Mouse (Mus musculus) CH12F3 (cell line): Measurements from ENCODE around the gene Tomm40l.

Experiments
- in situ Hi-C: fragments of 300-500 bp; cut with MboI; formaldehyde crosslinking; loops from 2 replicates; pipeline ENCODE4 v1.14.3; 2020; ENCODE audit warnings: low sequenced_read_pairs

The Tomm40l gene

DNA sequence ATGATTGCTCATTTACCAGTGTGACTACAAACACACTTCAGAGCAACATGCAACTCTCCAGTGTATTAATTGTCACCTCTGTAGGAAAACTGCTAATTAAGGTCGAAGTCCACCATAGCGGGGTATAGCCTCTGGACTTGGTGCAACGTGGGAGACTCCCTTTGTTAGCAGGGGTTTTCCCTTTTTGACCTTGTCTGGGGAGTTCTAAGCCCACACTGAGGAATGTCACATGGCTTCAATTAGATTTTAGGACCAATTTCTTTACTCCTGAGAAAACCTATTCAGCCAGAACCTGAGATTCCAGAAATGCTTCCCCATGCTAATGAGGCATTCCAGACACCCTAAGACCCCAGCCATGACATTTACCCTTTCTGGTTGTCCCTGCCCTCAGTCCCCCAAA is 7.9 kb upstream of the Tomm40l start:
- in situ Hi-C loops, result loop anchor here (10.0 kb wide), 1 partner anchor 335 kb away; no protein-coding TSS in a partner anchor

DNA sequence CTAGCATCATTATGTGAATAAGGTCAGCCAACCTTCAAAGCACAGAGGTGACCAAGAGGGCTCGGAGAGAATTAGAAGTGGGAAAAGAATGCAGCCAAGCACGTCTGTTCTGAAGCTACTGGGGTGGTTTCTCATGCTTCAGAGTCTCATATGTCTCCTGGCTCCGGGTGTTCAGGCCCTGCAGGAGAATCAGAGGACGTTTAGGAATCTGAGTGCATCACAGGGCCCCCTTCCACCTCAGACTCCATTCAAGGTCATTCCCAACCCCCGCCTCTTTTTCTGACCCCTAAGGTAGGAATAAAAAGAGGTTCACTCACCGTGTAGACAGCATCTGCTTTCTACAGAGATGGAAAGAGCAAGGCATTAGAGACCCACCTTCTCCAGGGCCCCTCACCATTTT is 7.4 kb upstream of the Tomm40l start:
- in situ Hi-C loops, result loop anchor here (10.0 kb wide), 1 partner anchor 335 kb away; no protein-coding TSS in a partner anchor

DNA sequence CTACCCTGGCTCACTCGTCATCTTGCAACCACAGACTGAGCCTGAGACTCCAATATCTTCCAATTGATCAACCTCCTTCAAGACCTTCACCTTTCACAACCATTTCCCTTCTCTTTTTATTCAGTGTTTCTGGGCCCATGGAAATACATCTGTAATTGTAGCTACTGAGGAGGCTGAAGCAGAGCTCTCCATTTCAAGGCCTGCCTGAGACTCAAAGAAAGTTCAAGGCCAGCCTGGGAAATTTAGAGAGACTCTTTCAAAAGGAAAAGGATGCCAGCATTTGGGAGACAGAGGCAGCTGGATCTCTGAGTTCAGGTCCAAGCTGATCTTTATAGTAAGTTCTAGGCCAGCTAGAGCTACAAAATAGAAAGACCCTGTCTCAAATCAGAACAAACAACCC is 5.6 kb upstream of the Tomm40l start:
- in situ Hi-C loops, result no loop called here

DNA sequence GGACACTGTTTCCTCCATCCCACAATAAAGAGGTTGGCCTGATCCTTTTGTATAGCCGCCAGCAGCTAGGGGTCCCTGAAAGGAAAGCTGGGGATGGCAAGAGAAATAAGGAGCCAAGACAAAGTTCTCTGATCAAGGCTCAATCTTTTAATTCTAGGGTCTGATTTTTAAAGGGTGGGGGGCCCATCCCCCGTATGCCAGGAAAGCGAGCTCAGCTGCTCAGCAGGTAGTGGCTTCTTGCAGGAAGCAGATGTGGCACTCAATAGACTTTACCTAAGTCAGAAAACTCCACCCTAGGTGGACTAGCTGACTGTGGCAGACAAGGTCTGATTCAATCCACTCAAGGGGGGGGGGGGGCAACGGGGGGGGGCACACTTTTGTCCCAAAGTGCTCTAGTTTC is 4.5 kb upstream of the Tomm40l start:
- in situ Hi-C loops, result no loop called here

DNA sequence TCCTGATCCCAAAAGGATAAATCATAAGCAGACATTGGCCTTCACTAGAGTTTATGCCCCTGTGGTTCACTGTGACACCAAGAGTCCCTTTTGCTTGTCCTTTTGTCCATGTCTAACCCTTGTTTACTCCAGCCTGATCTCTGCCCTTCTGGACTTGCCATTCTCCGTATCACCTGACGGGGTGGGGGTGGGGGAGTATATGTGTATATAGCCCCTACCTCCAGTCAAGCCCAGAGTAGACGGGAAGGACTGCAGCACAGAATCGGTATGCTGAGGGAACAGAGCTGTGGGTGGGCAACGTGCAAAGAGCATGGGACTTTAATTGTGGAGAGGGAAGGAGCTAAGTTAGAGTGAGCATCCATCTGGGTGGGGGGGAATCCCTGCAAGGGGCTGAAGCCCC is 2.5 kb upstream of the Tomm40l start, which contains the start of gene Apoa2:
Gene Apoa2, plus strand, starts transcription at position 198 of the 400 bp plus-strand sequence.
- in situ Hi-C loops, result loop anchor here (5.0 kb wide), 1 partner anchor 93 kb away; no protein-coding TSS in a partner anchor

DNA sequence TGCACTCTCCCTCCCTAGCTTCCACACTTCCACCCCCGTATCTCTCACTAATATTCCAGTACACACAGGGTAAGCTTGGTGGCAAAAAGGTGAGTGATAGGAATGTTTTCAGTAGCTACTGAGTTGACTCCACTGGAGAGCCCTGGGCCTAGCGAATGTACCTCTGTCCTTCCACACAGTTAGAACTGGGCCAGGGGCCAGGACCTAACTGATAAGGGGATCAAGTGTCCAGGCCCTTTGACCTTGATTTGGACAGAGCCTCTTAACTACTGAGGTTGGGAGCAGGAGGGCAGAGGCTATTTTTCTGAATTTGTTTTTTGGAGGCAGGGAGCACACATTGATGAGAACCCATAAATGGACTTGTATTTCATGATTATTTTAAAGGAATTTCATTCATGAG is 1.5 kb upstream of the Tomm40l start:
- in situ Hi-C loops, result loop anchor here (5.0 kb wide), 1 partner anchor 91 kb away; no protein-coding TSS in a partner anchor

DNA sequence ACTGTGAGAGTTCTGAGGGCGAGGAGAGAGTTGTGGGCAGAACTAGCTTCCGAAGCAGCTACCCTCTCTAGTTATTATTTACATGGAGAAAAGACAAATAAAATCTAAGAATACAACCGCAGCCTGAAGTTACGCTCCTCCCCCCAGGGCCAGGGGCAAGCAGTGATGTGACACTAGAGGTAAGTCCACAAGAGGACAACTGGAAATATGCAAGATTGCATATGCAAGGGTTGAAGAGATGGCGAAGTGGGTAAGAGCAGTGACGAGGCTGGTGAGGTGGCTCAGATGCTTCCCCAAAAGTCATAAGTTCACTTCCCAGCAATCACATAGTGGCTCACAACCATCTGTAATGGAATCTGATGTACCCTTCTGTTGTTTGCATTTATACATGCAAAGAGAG is 854 bp upstream of the Tomm40l start:
- in situ Hi-C loops, result loop anchor here (5.0 kb wide), 1 partner anchor 91 kb away; no protein-coding TSS in a partner anchor

DNA sequence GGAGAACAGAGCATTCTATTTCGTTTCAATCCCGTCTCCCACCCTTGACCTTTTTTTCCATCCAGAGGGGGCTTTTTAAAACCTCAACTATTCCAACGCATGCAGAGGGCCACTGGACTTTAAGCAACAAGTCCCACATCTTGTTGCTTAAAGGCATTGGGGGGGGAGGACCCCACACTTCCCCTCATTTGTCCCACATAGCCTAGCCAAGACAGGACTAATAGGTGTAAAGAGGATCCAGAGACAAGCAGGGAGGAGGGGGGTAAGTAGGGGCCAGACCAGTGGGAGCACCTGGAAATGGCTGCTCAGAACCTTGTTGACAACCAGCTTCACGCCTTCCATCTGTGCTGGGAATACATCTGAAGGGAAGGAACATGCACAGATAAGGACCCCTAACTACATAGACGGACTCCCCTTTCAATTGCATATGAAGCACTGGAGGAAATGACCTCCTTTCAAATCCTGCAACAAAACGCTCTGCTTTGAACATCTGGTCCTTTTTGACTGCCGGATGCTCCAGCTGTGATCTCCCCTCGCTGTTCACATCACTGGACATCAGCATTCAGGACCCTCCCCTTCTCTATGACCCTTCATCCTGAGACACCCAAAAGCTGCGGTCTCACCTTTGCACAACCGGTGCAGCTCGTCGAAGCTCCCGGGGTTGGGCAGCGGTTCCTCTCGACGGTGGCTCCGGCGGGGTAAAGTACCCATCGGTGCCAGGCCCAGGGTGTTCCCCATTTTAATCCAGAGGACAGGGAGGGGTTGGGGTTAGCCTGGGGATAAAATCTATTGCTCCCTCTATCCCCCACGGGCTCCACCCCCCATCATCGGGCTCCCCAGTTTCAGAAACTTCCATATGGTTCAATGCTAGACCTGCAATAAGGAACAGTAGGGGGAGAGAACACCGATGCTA is 777 bp downstream of the Tomm40l start:
- in situ Hi-C loops, result loop anchor here (5.0 kb wide), 1 partner anchor 89 kb away; no protein-coding TSS in a partner anchor

DNA sequence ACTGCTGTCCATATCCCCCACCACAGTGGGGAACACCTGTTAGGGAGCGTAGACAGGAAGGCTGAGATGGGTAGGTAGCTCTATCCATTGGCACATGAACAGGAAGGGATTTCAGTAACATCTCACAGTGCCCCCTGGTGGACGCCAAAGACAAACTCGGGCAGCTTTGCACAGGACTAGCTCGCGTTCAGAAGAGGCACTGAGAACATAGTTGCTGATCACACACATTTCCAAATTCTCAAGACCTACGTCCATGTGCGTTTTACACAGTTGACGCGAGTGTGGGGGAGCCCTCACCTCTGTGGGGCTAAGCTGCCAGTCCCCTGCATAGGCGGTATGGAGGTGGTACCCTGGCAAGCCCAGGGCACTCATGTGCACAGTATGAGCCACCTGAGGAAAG is 1.4 kb downstream of the Tomm40l start:
- in situ Hi-C loops, result loop anchor here (5.0 kb wide), 1 partner anchor 89 kb away; no protein-coding TSS in a partner anchor

DNA sequence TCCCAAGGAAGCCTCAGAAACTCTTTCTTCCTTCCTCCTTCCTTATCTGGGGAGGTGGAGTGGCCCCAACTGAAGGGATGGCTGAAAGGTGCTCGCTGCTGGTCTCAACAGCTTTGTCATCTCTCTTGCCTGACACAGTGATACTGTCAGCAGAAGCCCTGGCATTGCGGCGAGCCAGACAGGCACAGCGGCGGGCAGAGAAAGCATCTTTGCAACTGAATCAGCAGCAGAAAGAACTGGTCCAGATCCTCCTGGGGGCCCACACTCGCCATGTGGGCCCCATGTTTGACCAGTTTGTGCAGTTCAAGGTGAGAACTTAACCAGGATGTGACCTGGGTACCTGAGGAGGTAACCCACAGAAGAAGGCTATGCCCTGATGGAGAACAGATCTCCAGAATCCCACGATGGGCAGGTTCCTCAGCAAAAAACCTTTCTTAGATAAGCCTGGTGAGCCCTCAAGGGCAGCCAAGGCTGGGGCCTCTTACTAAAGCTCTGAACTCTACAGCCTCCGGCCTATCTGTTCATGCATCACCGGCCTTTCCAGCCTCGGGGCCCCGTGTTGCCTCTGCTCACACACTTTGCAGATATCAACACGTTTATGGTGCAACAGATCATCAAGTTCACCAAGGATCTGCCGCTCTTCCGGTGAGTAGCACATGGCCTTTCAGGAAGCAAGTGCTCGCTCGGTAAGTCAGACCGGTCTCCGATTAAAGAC is 5.9 kb downstream of the Tomm40l start:
- in situ Hi-C loops, result no loop called here

DNA sequence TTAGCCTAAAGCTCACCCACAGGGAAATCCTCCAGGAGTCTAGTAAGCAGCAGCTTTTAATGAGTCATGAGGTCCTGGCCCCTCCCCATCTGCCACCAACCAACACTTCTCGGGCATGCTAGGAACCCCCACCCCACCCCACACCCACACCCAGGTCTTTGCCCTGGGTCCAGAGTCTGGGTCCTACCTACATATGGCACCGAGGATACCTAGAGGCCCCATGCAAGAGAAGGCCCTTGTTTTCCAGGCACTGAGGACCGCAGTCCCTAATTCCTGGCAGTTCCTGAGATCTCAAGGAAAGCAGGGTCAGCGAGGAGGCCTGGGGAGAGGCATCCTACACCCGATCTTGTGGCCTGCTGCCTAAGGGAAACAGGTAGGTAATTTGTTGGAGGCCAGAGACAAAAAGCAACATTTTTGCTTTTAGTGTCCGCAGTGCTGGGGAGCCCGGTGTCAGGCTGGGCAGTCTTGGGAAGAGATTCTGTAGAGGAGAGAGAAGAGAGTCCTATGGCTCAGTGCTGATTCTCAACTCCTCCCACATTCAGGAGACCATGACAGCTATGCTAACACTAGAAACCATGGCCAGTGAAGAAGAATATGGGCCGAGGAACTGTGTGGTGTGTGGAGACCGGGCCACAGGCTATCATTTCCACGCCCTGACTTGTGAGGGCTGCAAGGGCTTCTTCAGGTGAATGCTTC is 8.4 kb downstream of the Tomm40l start, which contains the start of gene Nr1i3:
Gene Nr1i3, plus strand, starts transcription at position 170 of the 696 bp plus-strand sequence.
- in situ Hi-C loops, result no loop called here

DNA sequence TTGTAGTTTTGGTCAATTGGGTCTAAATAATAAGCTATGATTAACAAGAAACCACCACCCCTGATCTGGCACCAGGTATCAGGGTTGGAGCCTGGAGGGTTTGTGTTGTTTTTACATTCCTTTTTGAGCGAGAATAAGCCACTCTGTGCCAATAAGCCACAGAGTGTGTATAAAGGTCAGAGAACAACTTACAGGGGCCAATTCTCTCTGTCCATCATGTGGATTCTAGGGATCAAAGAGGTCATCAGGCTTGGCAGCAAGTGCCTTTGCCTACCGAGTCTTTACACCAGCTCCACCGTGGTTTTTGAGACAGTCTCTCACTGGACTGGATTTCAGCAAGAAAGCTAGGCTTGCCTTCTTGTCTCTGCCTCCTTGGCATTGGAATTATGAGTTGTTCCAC is 9.5 kb downstream of the Tomm40l start:
- in situ Hi-C loops, result no loop called here

DNA sequence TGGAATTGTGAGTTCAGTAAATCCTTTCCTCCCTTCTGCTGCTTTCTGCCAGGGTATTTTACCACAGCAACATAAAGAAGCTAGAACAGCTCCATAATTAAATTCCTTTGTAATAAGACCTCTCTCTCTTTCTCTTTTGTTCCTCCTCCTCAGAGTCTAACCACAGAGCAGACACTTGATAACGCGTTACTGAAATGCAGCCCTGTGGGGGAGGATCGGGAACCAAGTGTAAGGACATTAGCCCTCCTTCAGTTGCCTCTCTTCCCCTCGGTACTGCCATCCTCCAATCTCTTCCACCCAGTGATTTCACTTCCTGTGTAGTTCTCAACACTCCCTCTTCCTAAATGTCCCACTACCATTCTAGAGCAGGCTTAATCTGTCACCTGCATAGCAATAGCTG is 12.9 kb downstream of the Tomm40l start:
- in situ Hi-C loops, result no loop called here

DNA sequence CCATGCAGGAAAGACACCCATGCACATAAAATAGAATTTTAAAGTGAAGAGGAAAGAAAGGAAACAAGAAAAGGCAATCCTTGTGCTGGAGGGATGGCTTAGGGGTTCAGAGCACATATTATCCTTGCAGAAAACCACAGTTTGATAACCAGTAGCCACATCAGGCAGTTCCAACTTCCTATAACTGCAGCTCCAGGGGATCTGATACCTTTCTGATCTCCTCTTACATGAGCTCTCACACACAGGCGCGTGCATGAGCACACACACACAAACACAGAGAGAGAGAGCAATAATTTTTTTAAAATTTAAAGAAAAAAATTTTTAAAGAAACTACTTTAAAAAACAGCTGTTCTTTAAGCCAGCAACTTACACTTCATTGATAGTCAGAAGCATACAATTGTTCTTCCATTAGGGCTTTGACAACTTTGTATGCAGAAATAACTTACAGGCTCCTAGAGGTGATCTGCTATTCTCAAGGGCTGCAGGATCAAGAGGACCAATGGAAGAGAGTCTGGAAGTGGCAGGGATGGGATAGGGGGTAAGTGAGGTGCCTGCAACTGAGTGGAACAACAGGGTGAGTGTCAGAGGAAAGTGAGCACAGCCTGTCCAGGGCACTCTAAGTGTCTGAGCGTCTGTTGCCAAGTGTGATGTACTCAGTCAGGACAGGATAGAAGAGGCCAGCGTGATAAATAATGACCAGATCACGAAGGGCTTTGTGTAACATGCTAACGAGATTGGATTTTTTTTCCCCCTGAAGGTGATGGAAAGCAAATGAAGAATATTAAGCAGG is 16.4 kb downstream of the Tomm40l start:
- in situ Hi-C loops, result no loop called here

DNA sequence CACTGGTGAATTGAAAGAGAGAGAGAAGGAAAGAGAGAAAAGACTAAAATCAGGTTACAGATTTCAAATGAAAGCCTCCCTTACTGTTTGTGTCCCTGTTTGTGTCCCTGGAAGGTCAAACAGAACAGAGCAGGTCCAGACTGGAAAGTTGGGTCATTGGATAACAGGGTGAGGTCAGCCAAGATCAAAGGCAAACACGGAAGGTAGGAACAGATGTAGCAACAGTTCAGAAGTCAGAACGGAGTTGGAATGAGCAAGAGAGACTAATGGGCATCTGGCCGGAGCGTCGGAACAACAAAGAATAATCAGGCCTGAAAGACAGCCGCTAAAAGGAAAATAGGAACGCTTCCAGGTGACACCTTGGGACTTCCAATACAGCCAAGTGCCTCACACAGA is 18.1 kb downstream of the Tomm40l start:
- in situ Hi-C loops, result no loop called here

DNA sequence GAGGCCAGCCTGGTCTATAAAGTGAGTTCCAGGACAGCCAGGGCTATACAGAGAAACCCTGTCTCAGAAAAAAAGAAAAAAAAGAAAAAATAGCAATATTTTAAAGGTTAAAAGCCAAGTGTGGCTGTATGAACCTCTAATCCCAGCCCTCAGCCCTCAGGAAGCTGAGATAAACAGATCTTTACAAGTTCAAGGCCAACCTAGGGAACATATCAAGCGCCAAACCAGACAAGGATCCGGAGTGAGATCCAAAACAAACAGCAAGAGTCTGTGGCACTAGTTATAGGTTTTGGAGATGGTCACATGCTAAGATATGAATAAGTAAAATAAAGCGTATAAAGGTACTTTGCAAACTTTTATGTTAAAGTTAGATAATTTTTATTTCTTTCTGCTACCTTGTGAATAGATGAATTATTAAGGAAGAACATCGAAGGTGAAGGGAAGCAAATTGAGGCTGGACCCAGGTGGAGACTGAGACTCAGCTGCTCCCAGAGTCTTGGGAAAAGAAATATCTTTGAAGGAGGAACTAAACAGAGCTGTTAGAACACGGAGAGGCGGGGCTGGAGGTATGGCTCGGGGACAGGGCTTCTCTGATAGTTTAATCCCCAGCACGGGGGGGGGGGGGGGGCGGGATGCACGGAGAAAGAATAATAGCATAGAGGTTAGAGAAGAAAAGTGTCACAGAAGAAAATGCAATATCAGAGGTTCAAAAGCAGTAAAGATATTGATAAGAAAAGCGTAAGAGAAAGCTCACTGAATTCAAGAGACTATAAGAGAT is 18.7 kb downstream of the Tomm40l start:
- in situ Hi-C loops, result no loop called here

DNA sequence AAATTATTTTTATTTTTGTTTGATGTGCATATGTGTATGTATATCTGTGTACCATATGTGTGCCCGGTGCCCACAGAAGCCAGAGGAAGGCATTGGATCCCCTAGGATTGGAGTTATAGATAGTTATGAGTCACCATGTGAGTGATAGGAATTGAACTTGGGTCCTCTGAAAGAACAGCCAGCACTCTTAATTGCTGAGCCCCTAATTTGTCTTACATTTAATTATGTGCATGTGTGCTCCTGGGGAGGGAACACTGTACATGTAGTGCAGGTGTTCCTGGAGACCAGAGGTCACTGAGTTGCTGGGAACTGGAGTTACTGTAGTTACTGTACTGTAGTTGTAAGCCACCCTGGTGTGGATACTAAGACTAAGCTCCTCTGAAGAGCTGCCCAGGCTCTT is 21.5 kb downstream of the Tomm40l start:
- in situ Hi-C loops, result no loop called here

DNA sequence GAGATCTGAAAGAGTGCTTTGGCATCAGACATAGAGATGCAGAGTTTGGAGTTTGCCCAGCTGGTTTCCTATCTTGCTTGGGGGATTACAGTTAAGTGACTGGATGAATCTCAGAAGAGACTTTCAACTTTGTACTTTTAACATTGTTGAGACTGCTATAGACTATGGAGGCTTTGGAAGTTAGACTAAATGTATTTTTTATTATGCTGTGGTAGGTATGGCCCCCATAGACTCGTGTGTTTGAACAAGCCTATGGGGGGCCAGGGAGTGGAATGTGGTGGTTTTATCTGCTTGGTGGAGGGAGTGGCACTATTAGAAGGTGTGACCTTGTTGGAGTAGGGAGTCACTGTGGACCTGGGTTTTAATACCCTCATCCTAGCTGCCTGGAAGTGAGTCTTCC is 22.8 kb downstream of the Tomm40l start:
- in situ Hi-C loops, result no loop called here

DNA sequence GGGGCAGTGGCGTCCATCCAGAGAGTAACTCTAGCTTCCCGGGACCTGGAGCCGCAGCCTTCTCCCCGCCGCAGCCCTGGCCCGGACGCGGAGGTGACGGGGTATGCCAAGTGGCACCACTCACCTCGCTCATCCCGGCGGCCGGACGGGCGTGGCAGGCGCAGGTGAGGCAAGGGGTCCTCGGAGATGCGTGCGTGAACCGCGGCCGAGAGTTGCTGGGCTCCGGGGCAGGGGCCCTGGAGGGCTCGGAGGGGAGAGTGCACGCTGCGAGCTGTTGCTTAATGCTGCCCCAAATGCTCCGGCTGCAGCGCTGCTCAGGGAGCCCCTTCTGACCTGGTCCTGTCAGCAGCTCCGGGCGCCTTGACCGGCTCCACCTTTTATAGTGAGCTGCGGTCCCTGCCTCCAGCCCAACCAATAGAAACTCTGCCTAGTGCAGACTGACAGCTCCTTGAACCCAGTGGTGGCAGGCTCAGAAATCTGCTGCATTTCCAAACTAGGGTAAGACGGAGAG is 26.4 kb downstream of the Tomm40l start, which contains the start of gene Pcp4l1:
Gene Pcp4l1, minus strand, starts transcription at position 382 of the 511 bp plus-strand sequence.
- in situ Hi-C loops, result no loop called here
